In genomic region chr17:15377901-15378300, GRCm38 (mm10) we compare ENCODE assay signal across 8 mouse cellular contexts. TPM values are rescaled to one million over a fixed set of nuclear protein-coding genes. Genes with fewer than 3 reads are reported as not detected.
DNase-seq lines count a peak whose midpoint lies in the region; ATAC-seq and TF ChIP-seq lines count a peak whose summit lies in the region.

No protein-coding gene starts in this region.

- no peak for ATAC-seq in liver, embryonic 11.5 days (replicated peaks; ENCODE audit: low FRiP score)
- no peak for ATAC-seq in liver, embryonic 12.5 days
- ATAC-seq in heart, embryonic 16.5 days (replicated peaks; ENCODE audit: extremely low read depth, insufficient read depth, low FRiP score): 0 out of 2 replicates have a peak, but pooled peaks have one; percentile 21

- 0% methylated on average over 1 of the region's 1 CpGs for WGBS in liver, embryonic 11.5 days
- WGBS in liver, embryonic 12.5 days (ENCODE audit: insufficient replicate concordance): 0% methylated on average over 1 of the region's 1 CpGs
- 2% methylated on average over 1 of the region's 1 CpGs for WGBS in heart, embryonic 16.5 days
- 0% methylated on average over 1 of the region's 1 CpGs for WGBS in lung, adult 2 months

- H3K4me3 ChIP-seq in liver, embryonic 11.5 days (ENCODE audit: low read depth, low read length): no peak overlapping the region
- no peak overlapping the region for H3K4me3 ChIP-seq in liver, embryonic 12.5 days
- H3K4me3 ChIP-seq in heart, embryonic 16.5 days (ENCODE audit: low read length): no peak overlapping the region
- H3K4me3 ChIP-seq in lung, adult 2 months (replicated peaks; ENCODE audit: extremely low read depth, low read depth, low read length): no peak overlapping the region

- no peak overlapping the region for H3K27ac ChIP-seq in liver, embryonic 11.5 days (ENCODE audit: low read depth, low read length)
- no peak overlapping the region for H3K27ac ChIP-seq in liver, embryonic 12.5 days
- H3K27ac ChIP-seq in heart, embryonic 16.5 days (ENCODE audit: low read length): no peak overlapping the region

- TF ChIP-seq CTCF in lung, adult 2 months (IDR thresholded peaks at IDR 0.05; ENCODE audit: insufficient read depth, low read length): no peak

- peaks cover 6% of the 10 kb centered on the region for H3K4me1 ChIP-seq in liver, embryonic 11.5 days (replicated peaks; ENCODE audit: control insufficient read depth, insufficient read depth, low read length)
- H3K4me1 ChIP-seq in liver, embryonic 12.5 days: peaks cover 34% of the 10 kb centered on the region
- peaks cover 29% of the 10 kb centered on the region for H3K4me1 ChIP-seq in heart, embryonic 16.5 days (ENCODE audit: control insufficient read depth, insufficient read depth, low read length)
- peaks cover 4% of the 10 kb centered on the region; the same call in 1 of the 2 replicates for H3K4me1 ChIP-seq in lung, adult 2 months (ENCODE audit: control insufficient read depth, insufficient read depth, low read length)

- H3K36me3 ChIP-seq in liver, embryonic 11.5 days (ENCODE audit: control insufficient read depth, insufficient read depth, low read length): no peaks in the 10 kb centered on the region
- no peaks in the 10 kb centered on the region for H3K36me3 ChIP-seq in liver, embryonic 12.5 days
- H3K36me3 ChIP-seq in heart, embryonic 16.5 days (ENCODE audit: control insufficient read depth, insufficient read depth): no peaks in the 10 kb centered on the region

- TF ChIP-seq POLR2A in lung, adult 2 months (IDR thresholded peaks at IDR 0.05; ENCODE audit: borderline replicate concordance, extremely low read depth, low read depth, low read length): no peak

- H3K4me2 ChIP-seq in liver, embryonic 11.5 days: no peak overlapping the region
- no peak overlapping the region for H3K4me2 ChIP-seq in liver, embryonic 12.5 days
- H3K4me2 ChIP-seq in heart, embryonic 16.5 days (ENCODE audit: low read depth, low read length): no peak overlapping the region

- H3K27me3 ChIP-seq in liver, embryonic 11.5 days (replicated peaks; ENCODE audit: control insufficient read depth, insufficient read depth, low read length): peaks cover 100% of the 10 kb centered on the region
- H3K27me3 ChIP-seq in liver, embryonic 12.5 days (replicated peaks): peaks cover 100% of the 10 kb centered on the region
- H3K27me3 ChIP-seq in heart, embryonic 16.5 days (ENCODE audit: control insufficient read depth, insufficient read depth, low read length): peaks cover 80% of the 10 kb centered on the region

- H3K9ac ChIP-seq in liver, embryonic 11.5 days (ENCODE audit: low read depth, low read length): no peak overlapping the region
- no peak overlapping the region for H3K9ac ChIP-seq in liver, embryonic 12.5 days
- no peak overlapping the region for H3K9ac ChIP-seq in heart, embryonic 16.5 days (ENCODE audit: low read length)

- no peaks in the 10 kb centered on the region for H3K9me3 ChIP-seq in liver, embryonic 11.5 days (ENCODE audit: control insufficient read depth, low read length)
- no peaks in the 10 kb centered on the region for H3K9me3 ChIP-seq in liver, embryonic 12.5 days (replicated peaks)
- no peaks in the 10 kb centered on the region for H3K9me3 ChIP-seq in heart, embryonic 16.5 days (replicated peaks; ENCODE audit: control insufficient read depth, low read length)

- DNase-seq in liver, embryonic 11.5 days (ENCODE audit: low spot score): peak; percentile 31
- DNase-seq in embryo, embryonic 10 days (ENCODE audit: low spot score): peak; percentile 77
- DNase-seq in lung, adult 2 months: peak; percentile 22
- DNase-seq in yolk sac, embryonic 10.5 days (ENCODE audit: low spot score): peak; percentile 21
- DNase-seq in c-Kit-positive CD71-positive TER-119-positive erythroid progenitor cells, embryonic 14.5 days (ENCODE audit: low spot score): no peak
- DNase-seq in urinary bladder, postnatal 36 days (ENCODE audit: low spot score in 2 of 2): no peak

RNA-seq across cellular contexts. Expression of gene Dll1, which starts 1.2 kb away (rescaled TPM):
- polyA plus RNA-seq in liver, embryonic 11.5 days (2014; fragmentation: Nextera tagmentation; extraction: Ambion mirVana): 2.2 and 2.3 TPM in 2 replicates
- 1.5 and 1.7 TPM in 2 replicates for polyA plus RNA-seq in liver, embryonic 12.5 days (2016; fragmentation: Nextera tagmentation; extraction: Ambion mirVana)
- polyA plus RNA-seq in heart, embryonic 16.5 days (2015; fragmentation: Nextera tagmentation; extraction: Ambion mirVana): 4.3 and 5.6 TPM in 2 replicates
- 22.7 and 51.1 TPM in 2 replicates for polyA plus RNA-seq in lung, adult 2 months (2012; rRNA removed)

RNA-seq across cellular contexts. Expression of gene Fam120b, which starts 18.1 kb away (rescaled TPM):
- polyA plus RNA-seq in liver, embryonic 11.5 days (2014; fragmentation: Nextera tagmentation; extraction: Ambion mirVana): 13.0 and 15.3 TPM in 2 replicates
- polyA plus RNA-seq in liver, embryonic 12.5 days (2016; fragmentation: Nextera tagmentation; extraction: Ambion mirVana): 8.6 and 8.9 TPM in 2 replicates
- polyA plus RNA-seq in heart, embryonic 16.5 days (2015; fragmentation: Nextera tagmentation; extraction: Ambion mirVana): 16.6 and 18.1 TPM in 2 replicates
- polyA plus RNA-seq in lung, adult 2 months (2012; rRNA removed): 9.9 and 11.5 TPM in 2 replicates

Comparison
In these comparisons a context has a peak if more than half of its experiments do, and no peak if none do; other contexts are left out.
1. DNase-seq: peak in liver, embryonic 11.5 days (single experiment), embryo, embryonic 10 days (single experiment), lung, adult 2 months (single experiment) and yolk sac, embryonic 10.5 days (single experiment); none in c-Kit-positive CD71-positive TER-119-positive erythroid progenitor cells, embryonic 14.5 days (single experiment) and urinary bladder, postnatal 36 days (0 of 2).